Mouse (Mus musculus): ENCODE results near the gene Yy2. TPM values are rescaled to one million over a fixed set of nuclear protein-coding genes. Genes with fewer than 3 reads are reported as not detected.

The Yy2 gene
- 1.0 and 2.6 TPM in 2 replicates for polyA plus RNA-seq (2014; fragmentation: Nextera tagmentation; extraction: Ambion mirVana)

- ATAC-seq (ENCODE audit: low read depth): no peak
Observed at GRCm38 (mm10) chrX:157568840-157569239, at the start of gene Yy2. Gene Yy2, minus strand, starts transcription at chrX:157568985.

GRCm38 (mm10) chrX:157612894-157613293, 44.1 kb upstream of the Yy2 start:
- H3K27me3 ChIP-seq (ENCODE audit: control insufficient read depth, insufficient read depth, low read length): no peaks in the 10 kb centered on the region
- H3K27ac ChIP-seq (ENCODE audit: low read depth, low read length): no peak overlapping the region
- H3K4me3 ChIP-seq (ENCODE audit: low read depth, low read length): no peak overlapping the region
- WGBS: 42% methylated on average over 23 of the region's 32 CpGs
- H3K4me1 ChIP-seq (ENCODE audit: control insufficient read depth, insufficient read depth, low read length): no peaks in the 10 kb centered on the region
- no peak for ATAC-seq (ENCODE audit: low read depth)
- H3K9me3 ChIP-seq (ENCODE audit: control insufficient read depth, low read length): no peaks in the 10 kb centered on the region
- H3K4me2 ChIP-seq (ENCODE audit: low read depth, low read length): peak overlapping the region; percentile 16; the same call in 1 of the 2 replicates
- H3K9ac ChIP-seq (replicated peaks; ENCODE audit: low read depth, low read length): no peak overlapping the region
- H3K36me3 ChIP-seq (ENCODE audit: control insufficient read depth, insufficient read depth, low read length): no peaks in the 10 kb centered on the region

More at GRCm38 (mm10) chrX:157568840-157569239, at the start of gene Yy2:
- Histone ChIP-seq H3K27me3 (ENCODE audit: control insufficient read depth, insufficient read depth, low read length) (no peaks in the 10 kb centered on the region), H3K36me3 (ENCODE audit: control insufficient read depth, insufficient read depth, low read length) (no peaks in the 10 kb centered on the region), H3K4me1 (ENCODE audit: control insufficient read depth, insufficient read depth, low read length) (no peaks in the 10 kb centered on the region), H3K27ac (ENCODE audit: low read depth, low read length) (no peak within 1 kb of the TSS), H3K4me3 (ENCODE audit: low read depth, low read length) (no peak within 1 kb of the TSS), H3K4me2 (ENCODE audit: low read depth, low read length) (no peak within 1 kb of the TSS), H3K9me3 (ENCODE audit: control insufficient read depth, low read length) (no peaks in the 10 kb centered on the region), H3K9ac (replicated peaks; ENCODE audit: low read depth, low read length) (no peak within 1 kb of the TSS)
- 90% methylated on average over 26 of the region's 26 CpGs for WGBS

- no peak overlapping the region for H3K4me2 ChIP-seq (ENCODE audit: low read depth, low read length)
- H3K9me3 ChIP-seq (ENCODE audit: control insufficient read depth, low read length): no peaks in the 10 kb centered on the region
- H3K36me3 ChIP-seq (ENCODE audit: control insufficient read depth, insufficient read depth, low read length): no peaks in the 10 kb centered on the region
- 0 out of 2 replicates have a peak, but pooled peaks cover 4% of the 10 kb centered on the region for H3K4me1 ChIP-seq (ENCODE audit: control insufficient read depth, insufficient read depth, low read length)
- no peaks in the 10 kb centered on the region for H3K27me3 ChIP-seq (ENCODE audit: control insufficient read depth, insufficient read depth, low read length)
- H3K4me3 ChIP-seq (ENCODE audit: low read depth, low read length): no peak overlapping the region
- ATAC-seq (ENCODE audit: low read depth): no peak
- no peak overlapping the region for H3K27ac ChIP-seq (ENCODE audit: low read depth, low read length)
- 12% methylated on average over 3 of the region's 3 CpGs for WGBS
- H3K9ac ChIP-seq (replicated peaks; ENCODE audit: low read depth, low read length): no peak overlapping the region
Observed at GRCm38 (mm10) chrX:157601450-157601849, 32.7 kb upstream of the Yy2 start.

GRCm38 (mm10) chrX:157598186-157598996, 29.6 kb upstream of the Yy2 start, which contains the start of gene Mbtps2:
Gene Mbtps2, minus strand, starts transcription at chrX:157598715.
- H3K36me3 ChIP-seq (ENCODE audit: control insufficient read depth, insufficient read depth, low read length): no peaks in the 10 kb centered on the region
- ATAC-seq (ENCODE audit: low read depth): peak; percentile 86
- WGBS: 16% methylated on average over 71 of the region's 74 CpGs
- H3K27me3 ChIP-seq (ENCODE audit: control insufficient read depth, insufficient read depth, low read length): no peaks in the 10 kb centered on the region
- H3K4me3 ChIP-seq (ENCODE audit: low read depth, low read length): peak within 1 kb of the TSS; percentile 50
- H3K9me3 ChIP-seq (ENCODE audit: control insufficient read depth, low read length): no peaks in the 10 kb centered on the region
- peak within 1 kb of the TSS; percentile 53 for H3K4me2 ChIP-seq (ENCODE audit: low read depth, low read length)
- peak within 1 kb of the TSS; percentile 59 for H3K9ac ChIP-seq (replicated peaks; ENCODE audit: low read depth, low read length)
- H3K4me1 ChIP-seq (ENCODE audit: control insufficient read depth, insufficient read depth, low read length): 0 out of 2 replicates have a peak, but pooled peaks cover 4% of the 10 kb centered on the region
- peak within 1 kb of the TSS; percentile 85 for H3K27ac ChIP-seq (ENCODE audit: low read depth, low read length)

- Histone ChIP-seq H3K4me2 (ENCODE audit: low read depth, low read length) (peak overlapping the region; percentile 53), H3K4me3 (ENCODE audit: low read depth, low read length) (peak overlapping the region; percentile 50), H3K9me3 (ENCODE audit: control insufficient read depth, low read length) (no peaks in the 10 kb centered on the region), H3K27ac (ENCODE audit: low read depth, low read length) (peak overlapping the region; percentile 85), H3K27me3 (ENCODE audit: control insufficient read depth, insufficient read depth, low read length) (no peaks in the 10 kb centered on the region), H3K36me3 (ENCODE audit: control insufficient read depth, insufficient read depth, low read length) (no peaks in the 10 kb centered on the region), H3K9ac (replicated peaks; ENCODE audit: low read depth, low read length) (peak overlapping the region; percentile 59), H3K4me1 (ENCODE audit: control insufficient read depth, insufficient read depth, low read length) (0 out of 2 replicates have a peak, but pooled peaks cover 4% of the 10 kb centered on the region)
- ATAC-seq (ENCODE audit: low read depth): peak; percentile 36
- WGBS: 14% methylated on average over 17 of the region's 17 CpGs
Observed at GRCm38 (mm10) chrX:157597585-157598185, 28.9 kb upstream of the Yy2 start.

GRCm38 (mm10) chrX:157596802-157597201, 28.0 kb upstream of the Yy2 start:
- no peak overlapping the region for H3K9ac ChIP-seq (replicated peaks; ENCODE audit: low read depth, low read length)
- H3K27me3 ChIP-seq (ENCODE audit: control insufficient read depth, insufficient read depth, low read length): no peaks in the 10 kb centered on the region
- H3K4me2 ChIP-seq (ENCODE audit: low read depth, low read length): peak overlapping the region; percentile 53
- ATAC-seq (ENCODE audit: low read depth): no peak
- 0 out of 2 replicates have a peak, but pooled peaks cover 4% of the 10 kb centered on the region for H3K4me1 ChIP-seq (ENCODE audit: control insufficient read depth, insufficient read depth, low read length)
- no peaks in the 10 kb centered on the region for H3K9me3 ChIP-seq (ENCODE audit: control insufficient read depth, low read length)
- no peak overlapping the region for H3K27ac ChIP-seq (ENCODE audit: low read depth, low read length)
- no peaks in the 10 kb centered on the region for H3K36me3 ChIP-seq (ENCODE audit: control insufficient read depth, insufficient read depth, low read length)
- no peak overlapping the region; the same call in 1 of the 2 replicates for H3K4me3 ChIP-seq (ENCODE audit: low read depth, low read length)
- 77% methylated on average over 5 of the region's 5 CpGs for WGBS

- no peak overlapping the region for H3K4me2 ChIP-seq (ENCODE audit: low read depth, low read length)
- no peaks in the 10 kb centered on the region for H3K27me3 ChIP-seq (ENCODE audit: control insufficient read depth, insufficient read depth, low read length)
- 0 out of 2 replicates have a peak, but pooled peaks cover 4% of the 10 kb centered on the region for H3K4me1 ChIP-seq (ENCODE audit: control insufficient read depth, insufficient read depth, low read length)
- no peak overlapping the region for H3K4me3 ChIP-seq (ENCODE audit: low read depth, low read length)
- H3K9me3 ChIP-seq (ENCODE audit: control insufficient read depth, low read length): no peaks in the 10 kb centered on the region
- no peak for ATAC-seq (ENCODE audit: low read depth)
- H3K27ac ChIP-seq (ENCODE audit: low read depth, low read length): no peak overlapping the region
- no peaks in the 10 kb centered on the region for H3K36me3 ChIP-seq (ENCODE audit: control insufficient read depth, insufficient read depth, low read length)
- 90% methylated on average over 6 of the region's 6 CpGs for WGBS
- H3K9ac ChIP-seq (replicated peaks; ENCODE audit: low read depth, low read length): no peak overlapping the region
Observed at GRCm38 (mm10) chrX:157595927-157596326, 27.1 kb upstream of the Yy2 start.

- Histone ChIP-seq H3K4me1 (ENCODE audit: control insufficient read depth, insufficient read depth, low read length) (0 out of 2 replicates have a peak, but pooled peaks cover 4% of the 10 kb centered on the region), H3K4me3 (ENCODE audit: low read depth, low read length) (no peak overlapping the region), H3K27ac (ENCODE audit: low read depth, low read length) (no peak overlapping the region), H3K9me3 (ENCODE audit: control insufficient read depth, low read length) (no peaks in the 10 kb centered on the region), H3K27me3 (ENCODE audit: control insufficient read depth, insufficient read depth, low read length) (no peaks in the 10 kb centered on the region), H3K4me2 (ENCODE audit: low read depth, low read length) (no peak overlapping the region), H3K9ac (replicated peaks; ENCODE audit: low read depth, low read length) (no peak overlapping the region), H3K36me3 (ENCODE audit: control insufficient read depth, insufficient read depth, low read length) (0 out of 2 replicates have a peak, but pooled peaks cover 3% of the 10 kb centered on the region)
- ATAC-seq (ENCODE audit: low read depth): no peak
- WGBS: 73% methylated on average over 2 of the region's 2 CpGs
Observed at GRCm38 (mm10) chrX:157594606-157595005, 25.8 kb upstream of the Yy2 start.

- Histone ChIP-seq H3K27ac (ENCODE audit: low read depth, low read length) (no peak overlapping the region), H3K4me2 (ENCODE audit: low read depth, low read length) (no peak overlapping the region), H3K4me3 (ENCODE audit: low read depth, low read length) (no peak overlapping the region), H3K27me3 (ENCODE audit: control insufficient read depth, insufficient read depth, low read length) (no peaks in the 10 kb centered on the region), H3K9me3 (ENCODE audit: control insufficient read depth, low read length) (no peaks in the 10 kb centered on the region), H3K36me3 (ENCODE audit: control insufficient read depth, insufficient read depth, low read length) (0 out of 2 replicates have a peak, but pooled peaks cover 3% of the 10 kb centered on the region), H3K4me1 (ENCODE audit: control insufficient read depth, insufficient read depth, low read length) (no peaks in the 10 kb centered on the region), H3K9ac (replicated peaks; ENCODE audit: low read depth, low read length) (no peak overlapping the region)
- 56% methylated on average over 5 of the region's 5 CpGs for WGBS
- no peak for ATAC-seq (ENCODE audit: low read depth)
Observed at GRCm38 (mm10) chrX:157587001-157587400, 18.2 kb upstream of the Yy2 start.

Data from neural tube, embryonic 14.5 days (tissue).